Mouse (Mus musculus) bone marrow macrophage, adult 2 months (primary cell): ENCODE data around the gene Akap6. TPM values are rescaled to one million over a fixed set of nuclear protein-coding genes. Genes with fewer than 3 reads are reported as not detected.

Experiments
- H3K27ac ChIP-seq: 2 replicates; pipeline ENCODE4 v1.5.1; 2012; ENCODE audit warnings: low read depth, low read length; ENCODE audit not compliant: insufficient read depth
- H3K4me1 ChIP-seq: 2 replicates; pipeline ENCODE4 v1.6.1; 2012; ENCODE audit warnings: low read length; ENCODE audit not compliant: control insufficient read depth, insufficient read depth
- H3K4me3 ChIP-seq: 2 replicates; pipeline ENCODE4 v1.5.1; 2012; ENCODE audit warnings: mild to moderate bottlenecking, low read length, moderate library complexity; ENCODE audit not compliant: insufficient read depth
- CTCF ChIP-seq: IDR thresholded peaks from 2 replicates; pipeline ENCODE4 v1.5.1; 2012; ENCODE audit warnings: low read depth, mild to moderate bottlenecking, low read length, moderate library complexity
- POLR2A ChIP-seq: IDR thresholded peaks from 2 replicates; pipeline ENCODE4 v1.6.1; 2012; ENCODE audit warnings: mild to moderate bottlenecking, low read depth, low read length, borderline replicate concordance
- polyA plus RNA-seq: library from polyadenylated mRNA; stranded (reverse); fragments of >200 nt; gene quantifications from 2 replicates; pipeline ENCODE4 v1.2.4, GENCODE M21; 2012; ENCODE audit not compliant: missing spikeins, insufficient read depth, insufficient read length

Akap6 gene
- polyA plus RNA-seq, 1 experiment: 0.05 TPM

- H3K4me3 ChIP-seq: no peak overlapping the region
- no peak for TF ChIP-seq CTCF
- TF ChIP-seq POLR2A: no peak
- no peak overlapping the region for H3K27ac ChIP-seq
- H3K4me1 ChIP-seq: no peaks in the 10 kb centered on the region
Measured at GRCm38 (mm10) chr12:53042739-53043138, 343.6 kb downstream of the Akap6 start.

- Histone ChIP-seq H3K4me1 (no peaks in the 10 kb centered on the region), H3K4me3 (no peak overlapping the region), H3K27ac (no peak overlapping the region)
- TF ChIP-seq POLR2A (no peak), CTCF (no peak)
Measured at GRCm38 (mm10) chr12:53057606-53058005, 358.4 kb downstream of the Akap6 start.

- H3K4me1 ChIP-seq: no peaks in the 10 kb centered on the region
- no peak overlapping the region for H3K4me3 ChIP-seq
- H3K27ac ChIP-seq: no peak overlapping the region
- TF ChIP-seq CTCF (no peak), POLR2A (no peak)
Measured at GRCm38 (mm10) chr12:53060903-53061302, 361.7 kb downstream of the Akap6 start.

GRCm38 (mm10) chr12:53061466-53062124 lies 362.4 kb downstream of the Akap6 start:
- H3K27ac ChIP-seq: no peak overlapping the region
- no peaks in the 10 kb centered on the region for H3K4me1 ChIP-seq
- H3K4me3 ChIP-seq: no peak overlapping the region
- no peak for TF ChIP-seq POLR2A
- no peak for TF ChIP-seq CTCF

GRCm38 (mm10) chr12:53063003-53063402 lies 363.8 kb downstream of the Akap6 start:
- TF ChIP-seq CTCF (no peak), POLR2A (no peak)
- no peak overlapping the region for H3K27ac ChIP-seq
- H3K4me1 ChIP-seq: no peaks in the 10 kb centered on the region
- H3K4me3 ChIP-seq: no peak overlapping the region

GRCm38 (mm10) chr12:53064241-53064760 lies 365.1 kb downstream of the Akap6 start:
- Histone ChIP-seq H3K27ac (no peak overlapping the region), H3K4me1 (no peaks in the 10 kb centered on the region), H3K4me3 (no peak overlapping the region)
- TF ChIP-seq CTCF (no peak), POLR2A (no peak)

- H3K4me3 ChIP-seq: no peak overlapping the region
- no peaks in the 10 kb centered on the region for H3K4me1 ChIP-seq
- H3K27ac ChIP-seq: no peak overlapping the region
- TF ChIP-seq CTCF (no peak), POLR2A (no peak)
Measured at GRCm38 (mm10) chr12:53065031-53065785, 366.0 kb downstream of the Akap6 start.

- no peak overlapping the region for H3K27ac ChIP-seq
- no peak overlapping the region for H3K4me3 ChIP-seq
- TF ChIP-seq POLR2A (no peak), CTCF (no peak)
- no peaks in the 10 kb centered on the region for H3K4me1 ChIP-seq
Measured at GRCm38 (mm10) chr12:53066321-53066720, 367.1 kb downstream of the Akap6 start.

GRCm38 (mm10) chr12:53070907-53071306 lies 371.7 kb downstream of the Akap6 start:
- TF ChIP-seq POLR2A (no peak), CTCF (no peak)
- H3K4me1 ChIP-seq: no peaks in the 10 kb centered on the region
- no peak overlapping the region for H3K27ac ChIP-seq
- no peak overlapping the region for H3K4me3 ChIP-seq

GRCm38 (mm10) chr12:53076595-53077400 lies 377.6 kb downstream of the Akap6 start:
- H3K4me3 ChIP-seq: no peak overlapping the region
- TF ChIP-seq CTCF (no peak), POLR2A (no peak)
- H3K27ac ChIP-seq: no peak overlapping the region
- H3K4me1 ChIP-seq: no peaks in the 10 kb centered on the region
